Mouse (Mus musculus) duodenum, adult 2 months (tissue): Measurements from ENCODE around the gene Zcchc8. TPM values are rescaled to one million over a fixed set of nuclear protein-coding genes. Genes with fewer than 3 reads are reported as not detected.

ENCODE experiments used
- polyA plus RNA-seq: library from polyadenylated mRNA; depleted of rRNA; stranded (reverse); fragments of >200 nt; gene quantifications from 2 replicates; pipeline ENCODE4 v1.2.3, GENCODE M21; 2012; ENCODE audit warnings: low replicate concordance; rRNA removed

Gene Zcchc8
- polyA plus RNA-seq: 16.9 and 18.8 TPM in 2 replicates

GRCm38 (mm10) chr5:123720328-123721311, at the start of gene Zcchc8:
TSS of gene Zcchc8 (minus strand) at chr5:123721100.

GRCm38 (mm10) chr5:123749065-123750064, 28.5 kb upstream of the Zcchc8 start, which contains the start of the genes Rsrc2 and Kntc1:
TSS of gene Rsrc2 (minus strand) at chr5:123749414.
TSS of gene Kntc1 (plus strand) at chr5:123749716.

GRCm38 (mm10) chr5:123684221-123685144, 36.4 kb downstream of the Zcchc8 start, which contains the start of gene Clip1:
TSS of gene Clip1 (minus strand) at chr5:123684618.

Other genes with a start within 250 kb of the Zcchc8 start
- not detected in 2 replicates for gene Lrrc43, start 231.8 kb downstream of the Zcchc8 start, polyA plus RNA-seq
- gene Il31, start 231.6 kb downstream of the Zcchc8 start, polyA plus RNA-seq: not detected in 2 replicates
- 0.11 TPM in 1 of 2 replicates, not detected in the other for gene B3gnt4, start 210.6 kb downstream of the Zcchc8 start, polyA plus RNA-seq
- 24.6 and 32.2 TPM in 2 replicates for gene Diablo, start 196.9 kb downstream of the Zcchc8 start, polyA plus RNA-seq
- 10.8 and 11.8 TPM in 2 replicates for gene Gm49027, start 195.6 kb downstream of the Zcchc8 start, polyA plus RNA-seq
- 4.5 and 6.2 TPM in 2 replicates for gene Vps33a, start 148.1 kb downstream of the Zcchc8 start, polyA plus RNA-seq
- 6.8 and 8.5 TPM in 2 replicates for gene Clip1, start 36.5 kb downstream of the Zcchc8 start, polyA plus RNA-seq
- gene Rsrc2, start 28.3 kb upstream of the Zcchc8 start, polyA plus RNA-seq: 2.1 and 2.5 TPM in 2 replicates
- gene Kntc1, start 28.6 kb upstream of the Zcchc8 start, polyA plus RNA-seq: 0.36 and 1.7 TPM in 2 replicates
- gene Hcar2, start 144.4 kb upstream of the Zcchc8 start, polyA plus RNA-seq: 0.13 and 0.20 TPM in 2 replicates
- 1.9 and 2.9 TPM in 2 replicates for gene Hcar1, start 158.9 kb upstream of the Zcchc8 start, polyA plus RNA-seq
- 1.6 and 7.7 TPM in 2 replicates for gene Denr, start 186.1 kb upstream of the Zcchc8 start, polyA plus RNA-seq
- gene Gm43518, start 206.3 kb upstream of the Zcchc8 start, polyA plus RNA-seq: not detected in 2 replicates
- gene Ccdc62, start 209.6 kb upstream of the Zcchc8 start, polyA plus RNA-seq: 0.36 and 1.0 TPM in 2 replicates